Mouse (Mus musculus): ENCODE data around the gene Tbc1d10a. TPM values are rescaled to one million over a fixed set of nuclear protein-coding genes. Genes with fewer than 3 reads are reported as not detected.

Tbc1d10a gene
- polyA plus RNA-seq, 1 experiment from 2014 or later, result 35.0 TPM

Small RNA genes lying within 50 kb of the gene (microRNA-seq; reads per million reads assigned to microRNA genes)
- 5.0 reads per million, percentile 22 among the genes with 10 or more reads in this experiment for gene Mir3060

Other genes starting within 250 kb of the Tbc1d10a start
- 57.5 and 60.1 TPM in 2 replicates for gene Pes1, start 222.8 kb upstream of the Tbc1d10a start, polyA plus RNA-seq (2015; fragmentation: Nextera tagmentation; extraction: Ambion mirVana)
- gene 4930556J24Rik, start 210.0 kb upstream of the Tbc1d10a start, polyA plus RNA-seq (2015; fragmentation: Nextera tagmentation; extraction: Ambion mirVana), result 0.23 TPM in 1 of 2 replicates, not detected in the other
- gene Gal3st1, start 203.2 kb upstream of the Tbc1d10a start, polyA plus RNA-seq (2015; fragmentation: Nextera tagmentation; extraction: Ambion mirVana), result 5.4 and 5.5 TPM in 2 replicates
- gene Sec14l4, start 155.3 kb upstream of the Tbc1d10a start, polyA plus RNA-seq (2015; fragmentation: Nextera tagmentation; extraction: Ambion mirVana), result not detected in 2 replicates
- gene Sec14l3, start 121.9 kb upstream of the Tbc1d10a start, polyA plus RNA-seq (2015; fragmentation: Nextera tagmentation; extraction: Ambion mirVana), result 1.3 and 1.4 TPM in 2 replicates
- 9.3 and 12.8 TPM in 2 replicates for gene Mtfp1, start 91.3 kb upstream of the Tbc1d10a start, polyA plus RNA-seq (2015; fragmentation: Nextera tagmentation; extraction: Ambion mirVana)
- gene Sec14l2, start 63.4 kb upstream of the Tbc1d10a start, polyA plus RNA-seq (2015; fragmentation: Nextera tagmentation; extraction: Ambion mirVana), result 4.0 TPM in 2 replicates
- 55.3 and 55.4 TPM in 2 replicates for gene Rnf215, start 51.6 kb upstream of the Tbc1d10a start, polyA plus RNA-seq (2015; fragmentation: Nextera tagmentation; extraction: Ambion mirVana)
- gene Ccdc157, start 26.5 kb upstream of the Tbc1d10a start, polyA plus RNA-seq (2015; fragmentation: Nextera tagmentation; extraction: Ambion mirVana), result 9.0 and 10.3 TPM in 2 replicates
- 53.7 and 57.5 TPM in 2 replicates for gene Sf3a1, start 26.4 kb upstream of the Tbc1d10a start, polyA plus RNA-seq (2015; fragmentation: Nextera tagmentation; extraction: Ambion mirVana)
- gene Castor1, start 31.4 kb downstream of the Tbc1d10a start, polyA plus RNA-seq (2015; fragmentation: Nextera tagmentation; extraction: Ambion mirVana), result 2.6 and 3.6 TPM in 2 replicates
- 0.11 and 0.21 TPM in 2 replicates for gene Osm, start 49.6 kb downstream of the Tbc1d10a start, polyA plus RNA-seq (2015; fragmentation: Nextera tagmentation; extraction: Ambion mirVana)
- gene Lif, start 70.8 kb downstream of the Tbc1d10a start, polyA plus RNA-seq (2015; fragmentation: Nextera tagmentation; extraction: Ambion mirVana), result 0.05 TPM in 1 of 2 replicates, not detected in the other